Mouse (Mus musculus): ENCODE data around the gene Zkscan6. TPM values are rescaled to one million over a fixed set of nuclear protein-coding genes. Genes with fewer than 3 reads are reported as not detected.

Gene Zkscan6
- polyA plus RNA-seq, 1 experiment from 2014 or later, result 9.7 TPM

- Histone ChIP-seq H3K4me3 (ENCODE audit: low read depth, low read length) (no peak overlapping the region), H3K9me3 (ENCODE audit: control insufficient read depth, low read length) (no peaks in the 10 kb centered on the region), H3K27ac (replicated peaks; ENCODE audit: low read depth, low read length) (no peak overlapping the region), H3K4me2 (ENCODE audit: low read depth, severe bottlenecking) (no peak overlapping the region), H3K4me1 (ENCODE audit: control insufficient read depth, insufficient read depth, low read length) (peaks cover 3% of the 10 kb centered on the region; the same call in 1 of the 2 replicates), H3K36me3 (ENCODE audit: control insufficient read depth, insufficient read depth, low read length) (no peaks in the 10 kb centered on the region), H3K9ac (ENCODE audit: low read length) (no peak overlapping the region), H3K27me3 (ENCODE audit: control insufficient read depth, insufficient read depth, low read length) (no peaks in the 10 kb centered on the region)
- no peak for DNase-seq (ENCODE audit: low spot score)
- WGBS, result 90% methylated on average over 1 of the region's 1 CpGs
- no peak for ATAC-seq (ENCODE audit: insufficient number of reproducible peaks, low FRiP score, low TSS enrichment, low read depth)
Measured at GRCm38 (mm10) chr11:65818193-65818592, 11.2 kb downstream of the Zkscan6 start.

- Histone ChIP-seq H3K4me2 (ENCODE audit: low read depth, severe bottlenecking) (no peak overlapping the region), H3K4me1 (ENCODE audit: control insufficient read depth, insufficient read depth, low read length) (peaks cover 3% of the 10 kb centered on the region; the same call in 1 of the 2 replicates), H3K27me3 (ENCODE audit: control insufficient read depth, insufficient read depth, low read length) (no peaks in the 10 kb centered on the region), H3K27ac (replicated peaks; ENCODE audit: low read depth, low read length) (no peak overlapping the region), H3K9ac (ENCODE audit: low read length) (no peak overlapping the region), H3K36me3 (ENCODE audit: control insufficient read depth, insufficient read depth, low read length) (no peaks in the 10 kb centered on the region; the same call in 1 of the 2 replicates), H3K4me3 (ENCODE audit: low read depth, low read length) (no peak overlapping the region), H3K9me3 (ENCODE audit: control insufficient read depth, low read length) (no peaks in the 10 kb centered on the region)
- ATAC-seq (ENCODE audit: insufficient number of reproducible peaks, low FRiP score, low TSS enrichment, low read depth), result no peak
- WGBS, result 82% methylated on average over 5 of the region's 5 CpGs
- DNase-seq (ENCODE audit: low spot score), result no peak
Measured at GRCm38 (mm10) chr11:65820280-65820679, 13.3 kb downstream of the Zkscan6 start.

GRCm38 (mm10) chr11:65820877-65821276, 13.9 kb downstream of the Zkscan6 start:
- H3K4me2 ChIP-seq (ENCODE audit: low read depth, severe bottlenecking), result no peak overlapping the region
- peak; percentile 81 for DNase-seq (ENCODE audit: low spot score)
- peak; percentile 21; the same call in 1 of the 2 replicates for ATAC-seq (ENCODE audit: insufficient number of reproducible peaks, low FRiP score, low TSS enrichment, low read depth)

GRCm38 (mm10) chr11:65824556-65824955, 17.6 kb downstream of the Zkscan6 start:
- no peaks in the 10 kb centered on the region for H3K27me3 ChIP-seq (ENCODE audit: control insufficient read depth, insufficient read depth, low read length)
- no peak overlapping the region for H3K27ac ChIP-seq (replicated peaks; ENCODE audit: low read depth, low read length)
- H3K9me3 ChIP-seq (ENCODE audit: control insufficient read depth, low read length), result no peaks in the 10 kb centered on the region
- no peak overlapping the region for H3K4me3 ChIP-seq (ENCODE audit: low read depth, low read length)
- no peaks in the 10 kb centered on the region for H3K4me1 ChIP-seq (ENCODE audit: control insufficient read depth, insufficient read depth, low read length)
- H3K36me3 ChIP-seq (ENCODE audit: control insufficient read depth, insufficient read depth, low read length), result no peaks in the 10 kb centered on the region; the same call in none of the 2 replicates
- 84% methylated on average over 3 of the region's 3 CpGs for WGBS
- ATAC-seq (ENCODE audit: insufficient number of reproducible peaks, low FRiP score, low TSS enrichment, low read depth) (no peak), DNase-seq (ENCODE audit: low spot score) (no peak)
- H3K4me2 ChIP-seq (ENCODE audit: low read depth, severe bottlenecking), result no peak overlapping the region
- H3K9ac ChIP-seq (ENCODE audit: low read length), result no peak overlapping the region

More at GRCm38 (mm10) chr11:65820877-65821276, 13.9 kb downstream of the Zkscan6 start:
- Histone ChIP-seq H3K27me3 (ENCODE audit: control insufficient read depth, insufficient read depth, low read length) (no peaks in the 10 kb centered on the region), H3K36me3 (ENCODE audit: control insufficient read depth, insufficient read depth, low read length) (no peaks in the 10 kb centered on the region; the same call in 1 of the 2 replicates), H3K4me1 (ENCODE audit: control insufficient read depth, insufficient read depth, low read length) (peaks cover 3% of the 10 kb centered on the region; the same call in 1 of the 2 replicates), H3K9ac (ENCODE audit: low read length) (no peak overlapping the region), H3K27ac (replicated peaks; ENCODE audit: low read depth, low read length) (no peak overlapping the region), H3K4me3 (ENCODE audit: low read depth, low read length) (no peak overlapping the region), H3K9me3 (ENCODE audit: control insufficient read depth, low read length) (no peaks in the 10 kb centered on the region)
- 17% methylated on average over 7 of the region's 7 CpGs for WGBS

- WGBS, result 63% methylated on average over 8 of the region's 8 CpGs
- DNase-seq (ENCODE audit: low spot score) (no peak), ATAC-seq (ENCODE audit: insufficient number of reproducible peaks, low FRiP score, low TSS enrichment, low read depth) (no peak)
- no peak overlapping the region for H3K4me2 ChIP-seq (ENCODE audit: low read depth, severe bottlenecking)
- no peak overlapping the region for H3K27ac ChIP-seq (replicated peaks; ENCODE audit: low read depth, low read length)
- H3K9me3 ChIP-seq (ENCODE audit: control insufficient read depth, low read length), result no peaks in the 10 kb centered on the region
- no peaks in the 10 kb centered on the region for H3K36me3 ChIP-seq (ENCODE audit: control insufficient read depth, insufficient read depth, low read length)
- no peak overlapping the region for H3K4me3 ChIP-seq (ENCODE audit: low read depth, low read length)
- no peaks in the 10 kb centered on the region for H3K4me1 ChIP-seq (ENCODE audit: control insufficient read depth, insufficient read depth, low read length)
- H3K9ac ChIP-seq (ENCODE audit: low read length), result no peak overlapping the region
- H3K27me3 ChIP-seq (ENCODE audit: control insufficient read depth, insufficient read depth, low read length), result no peaks in the 10 kb centered on the region
Measured at GRCm38 (mm10) chr11:65838999-65839398, 32.0 kb downstream of the Zkscan6 start.

- no peaks in the 10 kb centered on the region for H3K27me3 ChIP-seq (ENCODE audit: control insufficient read depth, insufficient read depth, low read length)
- 68% methylated on average over 5 of the region's 5 CpGs for WGBS
- no peak overlapping the region for H3K4me2 ChIP-seq (ENCODE audit: low read depth, severe bottlenecking)
- no peaks in the 10 kb centered on the region for H3K36me3 ChIP-seq (ENCODE audit: control insufficient read depth, insufficient read depth, low read length)
- ATAC-seq (ENCODE audit: insufficient number of reproducible peaks, low FRiP score, low TSS enrichment, low read depth), result no peak
- no peaks in the 10 kb centered on the region for H3K4me1 ChIP-seq (ENCODE audit: control insufficient read depth, insufficient read depth, low read length)
- no peak overlapping the region for H3K27ac ChIP-seq (replicated peaks; ENCODE audit: low read depth, low read length)
- no peak overlapping the region for H3K9ac ChIP-seq (ENCODE audit: low read length)
- H3K4me3 ChIP-seq (ENCODE audit: low read depth, low read length), result no peak overlapping the region
- H3K9me3 ChIP-seq (ENCODE audit: control insufficient read depth, low read length), result no peaks in the 10 kb centered on the region
- no peak for DNase-seq (ENCODE audit: low spot score)
Measured at GRCm38 (mm10) chr11:65846446-65846845, 39.5 kb downstream of the Zkscan6 start.

- Histone ChIP-seq H3K27ac (replicated peaks; ENCODE audit: low read depth, low read length) (no peak overlapping the region), H3K9ac (ENCODE audit: low read length) (no peak overlapping the region), H3K9me3 (ENCODE audit: control insufficient read depth, low read length) (no peaks in the 10 kb centered on the region), H3K36me3 (ENCODE audit: control insufficient read depth, insufficient read depth, low read length) (no peaks in the 10 kb centered on the region), H3K4me2 (ENCODE audit: low read depth, severe bottlenecking) (no peak overlapping the region), H3K27me3 (ENCODE audit: control insufficient read depth, insufficient read depth, low read length) (no peaks in the 10 kb centered on the region), H3K4me1 (ENCODE audit: control insufficient read depth, insufficient read depth, low read length) (no peaks in the 10 kb centered on the region), H3K4me3 (ENCODE audit: low read depth, low read length) (no peak overlapping the region)
- DNase-seq (ENCODE audit: low spot score) (peak; percentile 23), ATAC-seq (ENCODE audit: insufficient number of reproducible peaks, low FRiP score, low TSS enrichment, low read depth) (no peak)
- 13% methylated on average over 1 of the region's 1 CpGs for WGBS
Measured at GRCm38 (mm10) chr11:65852066-65852465, 45.1 kb downstream of the Zkscan6 start.

GRCm38 (mm10) chr11:65861476-65861875, 54.5 kb downstream of the Zkscan6 start:
- Histone ChIP-seq H3K9me3 (ENCODE audit: control insufficient read depth, low read length) (no peaks in the 10 kb centered on the region), H3K9ac (ENCODE audit: low read length) (no peak overlapping the region), H3K27me3 (ENCODE audit: control insufficient read depth, insufficient read depth, low read length) (no peaks in the 10 kb centered on the region), H3K4me2 (ENCODE audit: low read depth, severe bottlenecking) (no peak overlapping the region), H3K4me3 (ENCODE audit: low read depth, low read length) (no peak overlapping the region), H3K27ac (replicated peaks; ENCODE audit: low read depth, low read length) (no peak overlapping the region), H3K4me1 (ENCODE audit: control insufficient read depth, insufficient read depth, low read length) (no peaks in the 10 kb centered on the region), H3K36me3 (ENCODE audit: control insufficient read depth, insufficient read depth, low read length) (no peaks in the 10 kb centered on the region)
- no peak for ATAC-seq (ENCODE audit: insufficient number of reproducible peaks, low FRiP score, low TSS enrichment, low read depth)
- 39% methylated on average over 4 of the region's 4 CpGs for WGBS
- DNase-seq (ENCODE audit: low spot score), result no peak

GRCm38 (mm10) chr11:65877146-65877775, 70.3 kb downstream of the Zkscan6 start:
- no peaks in the 10 kb centered on the region for H3K27me3 ChIP-seq (ENCODE audit: control insufficient read depth, insufficient read depth, low read length)
- no peak overlapping the region for H3K9ac ChIP-seq (ENCODE audit: low read length)
- H3K4me2 ChIP-seq (ENCODE audit: low read depth, severe bottlenecking), result no peak overlapping the region
- DNase-seq (ENCODE audit: low spot score) (no peak), ATAC-seq (ENCODE audit: insufficient number of reproducible peaks, low FRiP score, low TSS enrichment, low read depth) (no peak)
- no peaks in the 10 kb centered on the region for H3K4me1 ChIP-seq (ENCODE audit: control insufficient read depth, insufficient read depth, low read length)
- H3K9me3 ChIP-seq (ENCODE audit: control insufficient read depth, low read length), result no peaks in the 10 kb centered on the region
- 32% methylated on average over 1 of the region's 1 CpGs for WGBS
- H3K27ac ChIP-seq (replicated peaks; ENCODE audit: low read depth, low read length), result no peak overlapping the region
- H3K4me3 ChIP-seq (ENCODE audit: low read depth, low read length), result no peak overlapping the region
- H3K36me3 ChIP-seq (ENCODE audit: control insufficient read depth, insufficient read depth, low read length), result no peaks in the 10 kb centered on the region
